Mouse (Mus musculus) embryonic facial prominence, embryonic 11.5 days (tissue): ENCODE measurements around the gene Sec23ip. TPM values are rescaled to one million over a fixed set of nuclear protein-coding genes. Genes with fewer than 3 reads are reported as not detected.

ENCODE experiments used
- ATAC-seq: fragments of 200-750 bp; cut with Nextera tagmentation; replicated peaks from 2 replicates; pipeline ENCODE4 v1.8.0; 2017; ENCODE audit warnings: low read depth; ENCODE audit not compliant: insufficient number of reproducible peaks, low FRiP score, low TSS enrichment
- DNase-seq: peaks from one replicate; pipeline ENCODE4 v3.0.0-alpha.2; 2015; ENCODE audit warnings: low spot score
- H3K27ac ChIP-seq: fragments of 300-500 bp; sonication (generic); replicated peaks from 2 replicates; pipeline ENCODE4 v1.5.1; 2014; ENCODE audit warnings: mild to moderate bottlenecking, low read depth, low read length, control low read depth
- H3K27me3 ChIP-seq: fragments of 300-500 bp; sonication (generic); 2 replicates; pipeline ENCODE4 v1.6.1; 2014; ENCODE audit warnings: mild to moderate bottlenecking, low read length, moderate library complexity, mixed read lengths; ENCODE audit not compliant: control insufficient read depth, insufficient read depth
- H3K36me3 ChIP-seq: fragments of 300-500 bp; sonication (generic); replicated peaks from 2 replicates; pipeline ENCODE4 v1.6.1; 2014; ENCODE audit warnings: low read depth, mild to moderate bottlenecking, low read length, moderate library complexity, mixed read lengths; ENCODE audit not compliant: control insufficient read depth, insufficient read depth
- H3K4me1 ChIP-seq: fragments of 300-500 bp; sonication (generic); 2 replicates; pipeline ENCODE4 v1.6.1; 2014; ENCODE audit warnings: low read length, mixed read lengths; ENCODE audit not compliant: control insufficient read depth, insufficient read depth
- H3K4me2 ChIP-seq: fragments of 300-500 bp; sonication (generic); 2 replicates; pipeline ENCODE4 v1.6.1; 2014; ENCODE audit warnings: low read depth, mild to moderate bottlenecking, control low read depth, low read length, moderate library complexity
- H3K4me3 ChIP-seq: fragments of 300-500 bp; sonication (generic); 2 replicates; pipeline ENCODE4 v1.5.1; 2014; ENCODE audit warnings: low read depth, low read length, control low read depth
- H3K9ac ChIP-seq: fragments of 300-500 bp; sonication (generic); replicated peaks from 2 replicates; pipeline ENCODE4 v1.6.1; 2014; ENCODE audit warnings: mild to moderate bottlenecking, control low read depth, low read length
- H3K9me3 ChIP-seq: fragments of 300-500 bp; sonication (generic); replicated peaks from 2 replicates; pipeline ENCODE4 v1.6.1; 2016; ENCODE audit warnings: mild to moderate bottlenecking, low read length, inconsistent platforms, mixed read lengths; ENCODE audit not compliant: control insufficient read depth
- WGBS: fragments of 180-500 bp; shearing (Covaris S2); extraction: QIAGEN DNeasy Blood & Tissue Kit; methylation state at CpG from one replicate; pipeline ENCODE4 v1.1.7; 2014; 5-methylcytosine and 5-hydroxymethylcytosine counted together
- polyA plus RNA-seq: library from polyadenylated mRNA; unstranded; fragments of >200 nt; fragmentation: Nextera tagmentation; extraction: Ambion mirVana; gene quantifications from 2 replicates; pipeline ENCODE4 v1.2.1, GENCODE M21; 2014

Gene Sec23ip
- polyA plus RNA-seq, 1 experiment from 2014 or later: 38.4 TPM

GRCm38 (mm10) chr7:128748758-128749157, 4.0 kb downstream of the Sec23ip start:
- H3K4me3 ChIP-seq: no peak overlapping the region
- no peak overlapping the region for H3K4me2 ChIP-seq
- ATAC-seq: no peak
- no peaks in the 10 kb centered on the region for H3K4me1 ChIP-seq
- H3K27me3 ChIP-seq: no peaks in the 10 kb centered on the region
- H3K9me3 ChIP-seq: no peaks in the 10 kb centered on the region
- H3K27ac ChIP-seq: no peak overlapping the region
- H3K36me3 ChIP-seq: no peaks in the 10 kb centered on the region; the same call in 1 of the 2 replicates
- DNase-seq: no peak
- no peak overlapping the region for H3K9ac ChIP-seq
- 86% methylated on average over 3 of the region's 3 CpGs for WGBS

- Histone ChIP-seq H3K36me3 (peaks cover 8% of the 10 kb centered on the region), H3K9ac (no peak overlapping the region), H3K4me2 (no peak overlapping the region), H3K4me3 (no peak overlapping the region), H3K4me1 (no peaks in the 10 kb centered on the region), H3K27ac (no peak overlapping the region), H3K27me3 (no peaks in the 10 kb centered on the region), H3K9me3 (no peaks in the 10 kb centered on the region)
- WGBS: 93% methylated on average over 9 of the region's 9 CpGs
- no peak for ATAC-seq
- no peak for DNase-seq
Observed at GRCm38 (mm10) chr7:128750296-128750695, 5.6 kb downstream of the Sec23ip start.

- Histone ChIP-seq H3K27ac (no peak overlapping the region), H3K9me3 (no peaks in the 10 kb centered on the region), H3K4me3 (no peak overlapping the region), H3K9ac (no peak overlapping the region), H3K4me1 (no peaks in the 10 kb centered on the region), H3K27me3 (no peaks in the 10 kb centered on the region), H3K36me3 (peaks cover 8% of the 10 kb centered on the region), H3K4me2 (no peak overlapping the region)
- no peak for ATAC-seq
- WGBS: 88% methylated on average over 4 of the region's 4 CpGs
- no peak for DNase-seq
Observed at GRCm38 (mm10) chr7:128752012-128752411, 7.3 kb downstream of the Sec23ip start.

- ATAC-seq (no peak), DNase-seq (no peak)
- H3K27ac ChIP-seq: no peak overlapping the region
- no peak overlapping the region for H3K4me3 ChIP-seq
- peaks cover 10% of the 10 kb centered on the region for H3K36me3 ChIP-seq
- H3K9ac ChIP-seq: no peak overlapping the region
- 89% methylated on average over 1 of the region's 1 CpGs for WGBS
- no peaks in the 10 kb centered on the region for H3K27me3 ChIP-seq
- H3K9me3 ChIP-seq: no peaks in the 10 kb centered on the region
- H3K4me1 ChIP-seq: no peaks in the 10 kb centered on the region
- H3K4me2 ChIP-seq: no peak overlapping the region
Observed at GRCm38 (mm10) chr7:128755396-128755795, 10.7 kb downstream of the Sec23ip start.

GRCm38 (mm10) chr7:128758948-128759347, 14.2 kb downstream of the Sec23ip start:
- H3K36me3 ChIP-seq: peaks cover 19% of the 10 kb centered on the region
- no peak overlapping the region for H3K9ac ChIP-seq
- no peaks in the 10 kb centered on the region for H3K4me1 ChIP-seq
- 95% methylated on average over 4 of the region's 4 CpGs for WGBS
- ATAC-seq (no peak), DNase-seq (no peak)
- no peaks in the 10 kb centered on the region for H3K9me3 ChIP-seq
- H3K27me3 ChIP-seq: no peaks in the 10 kb centered on the region
- H3K4me3 ChIP-seq: no peak overlapping the region
- H3K27ac ChIP-seq: no peak overlapping the region
- H3K4me2 ChIP-seq: no peak overlapping the region

- ATAC-seq (no peak), DNase-seq (no peak)
- no peak overlapping the region for H3K4me2 ChIP-seq
- no peaks in the 10 kb centered on the region for H3K27me3 ChIP-seq
- no peaks in the 10 kb centered on the region for H3K4me1 ChIP-seq
- H3K9ac ChIP-seq: no peak overlapping the region
- no peak overlapping the region for H3K27ac ChIP-seq
- H3K36me3 ChIP-seq: peaks cover 16% of the 10 kb centered on the region
- no peaks in the 10 kb centered on the region for H3K9me3 ChIP-seq
- no peak overlapping the region for H3K4me3 ChIP-seq
Observed at GRCm38 (mm10) chr7:128766696-128767095, 22.0 kb downstream of the Sec23ip start.

- 87% methylated on average over 6 of the region's 6 CpGs for WGBS
Observed at GRCm38 (mm10) chr7:128777201-128777600, 32.5 kb downstream of the Sec23ip start.

GRCm38 (mm10) chr7:128779305-128779704, 34.6 kb downstream of the Sec23ip start:
- Histone ChIP-seq H3K4me2 (no peak overlapping the region), H3K27ac (no peak overlapping the region), H3K9ac (no peak overlapping the region), H3K27me3 (no peaks in the 10 kb centered on the region), H3K4me3 (no peak overlapping the region), H3K36me3 (peaks cover 5% of the 10 kb centered on the region), H3K9me3 (no peaks in the 10 kb centered on the region), H3K4me1 (no peaks in the 10 kb centered on the region)
- 53% methylated on average over 6 of the region's 6 CpGs for WGBS
- ATAC-seq: no peak
- peak; percentile 81 for DNase-seq

More at GRCm38 (mm10) chr7:128777201-128777600, 32.5 kb downstream of the Sec23ip start:
- Histone ChIP-seq H3K9me3 (no peaks in the 10 kb centered on the region), H3K4me3 (no peak overlapping the region), H3K4me2 (no peak overlapping the region), H3K27me3 (no peaks in the 10 kb centered on the region), H3K9ac (no peak overlapping the region), H3K4me1 (no peaks in the 10 kb centered on the region), H3K36me3 (peaks cover 5% of the 10 kb centered on the region), H3K27ac (no peak overlapping the region)
- DNase-seq: no peak
- ATAC-seq: no peak
